Mouse (Mus musculus) ovary, postnatal 14 days (tissue): ENCODE measurements around the gene Gm20877.
"Not testable (repeated sequence)": the region's sequence is repeated elsewhere in the genome, so short reads cannot be mapped to it uniquely, and the experiment has no call there.

Source experiments
- DNase-seq: peaks from one replicate; pipeline ENCODE4 v3.0.0; 2022; ENCODE audit warnings: low spot score

The Gm20877 gene

GRCm38 (mm10) chrY:17093573-17093972, at the start of gene Gm20877:
Gene Gm20877 (plus strand): TSS chrY:17093873.
- not testable (repeated sequence) for DNase-seq
